Mouse (Mus musculus) T-cell, adult 2 months (primary cell): ENCODE measurements around the gene Dusp10.

Experiments used
- DNase-seq: peaks from one replicate; pipeline ENCODE4 v3.0.0; 2022; ENCODE audit warnings: low spot score

The Dusp10 gene

DNA sequence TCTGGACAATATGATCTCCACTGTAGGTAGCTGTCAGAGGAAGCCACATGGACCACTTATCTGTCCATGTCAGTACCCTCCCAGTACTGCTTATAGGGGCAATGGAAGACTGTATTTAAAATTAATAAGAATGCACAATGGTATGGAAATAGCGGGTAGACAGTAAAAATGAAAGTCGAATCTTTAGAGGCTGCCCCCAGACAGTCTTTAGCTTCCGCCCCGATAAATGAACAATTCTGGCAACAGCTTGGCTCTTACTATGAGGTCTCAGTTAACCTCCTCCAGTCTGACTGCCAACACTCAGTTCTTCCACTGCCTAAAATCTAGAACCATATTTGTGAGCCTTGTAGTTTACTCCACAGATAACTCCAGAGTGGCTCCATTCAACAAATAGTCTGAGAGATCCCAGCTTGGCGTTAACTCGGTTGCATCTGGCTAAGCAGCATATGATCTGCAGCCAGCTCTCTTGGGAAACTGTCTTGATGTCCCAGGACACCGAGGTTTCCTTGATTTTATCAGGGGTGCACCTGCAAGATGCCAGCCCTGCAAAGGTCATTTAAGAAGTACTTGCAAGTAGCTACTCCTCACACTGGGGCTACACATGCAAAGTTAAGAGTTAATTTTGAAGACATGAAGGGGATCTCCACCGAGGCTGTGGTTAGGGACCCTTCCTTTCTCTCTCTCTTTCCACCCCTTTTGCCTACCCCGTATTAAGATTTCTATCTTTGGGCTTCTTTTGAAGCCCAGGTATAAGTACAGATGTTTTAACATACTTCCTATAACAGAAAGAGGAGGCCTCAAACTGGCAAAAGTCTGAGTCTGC lies 88.0 kb downstream of the Dusp10 start:
- no peak for DNase-seq

DNA sequence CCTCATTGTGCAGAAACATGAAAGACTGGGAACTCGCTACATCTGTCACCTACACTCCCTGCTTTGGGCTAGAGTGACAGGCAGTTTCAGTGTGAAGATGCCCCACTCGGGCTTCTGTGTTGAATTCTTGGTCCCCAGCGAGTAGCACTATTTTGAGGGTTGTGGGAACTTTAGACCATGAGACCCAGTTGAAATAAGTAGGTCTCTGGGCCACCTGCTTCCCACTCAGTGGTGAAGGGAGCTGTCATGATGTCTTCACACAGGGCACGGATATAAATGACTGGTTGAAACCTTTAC lies 88.6 kb downstream of the Dusp10 start:
- DNase-seq, result no peak

GRCm38 (mm10) chr1:184106832-184107231 lies 93.7 kb downstream of the Dusp10 start:
- DNase-seq, result no peak

GRCm38 (mm10) chr1:184107448-184107847 lies 94.3 kb downstream of the Dusp10 start:
- DNase-seq, result no peak

GRCm38 (mm10) chr1:184108254-184108653 lies 95.2 kb downstream of the Dusp10 start:
- DNase-seq, result no peak

DNA sequence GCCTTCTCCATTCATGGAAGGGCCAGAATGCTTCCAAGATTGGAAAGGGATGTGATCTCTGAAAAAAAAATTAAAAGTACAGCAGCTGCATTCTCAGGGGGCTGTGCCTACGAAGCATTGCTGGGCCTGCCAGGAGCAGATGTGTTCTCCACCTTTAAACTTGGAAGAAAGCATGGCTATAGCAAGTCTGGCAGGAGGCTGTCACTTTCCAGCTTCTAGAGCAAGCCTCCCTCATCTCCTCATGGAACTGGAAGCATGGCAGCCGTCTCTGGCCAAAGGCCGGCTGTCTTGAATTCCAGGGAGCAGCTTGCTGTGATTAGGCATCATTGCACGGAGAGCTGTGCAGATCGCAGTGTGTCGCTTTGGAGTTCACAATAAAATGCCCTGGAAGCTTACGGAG lies 104.5 kb downstream of the Dusp10 start:
- no peak for DNase-seq

GRCm38 (mm10) chr1:184117991-184118390 lies 104.9 kb downstream of the Dusp10 start:
- peak; percentile 70 for DNase-seq

- no peak for DNase-seq
These were observed 105.5 kb downstream of the Dusp10 start for GRCm38 (mm10) chr1:184118586-184118985.
